Mouse (Mus musculus) ES-E14 (cell line): Measurements from ENCODE around the gene Pilrb1.

ENCODE experiments used
- CHD2 ChIP-seq: IDR thresholded peaks from 2 replicates; pipeline ENCODE4 v1.6.1; 2014; ENCODE audit warnings: mild to moderate bottlenecking, low read depth, low read length, inconsistent platforms
- HCFC1 ChIP-seq: IDR thresholded peaks from 2 replicates; pipeline ENCODE4 v1.6.1; 2012; ENCODE audit warnings: low read length, inconsistent platforms, borderline replicate concordance; ENCODE audit not compliant: insufficient read depth
- MAFK ChIP-seq: IDR thresholded peaks from 2 replicates; pipeline ENCODE4 v1.6.1; 2014; ENCODE audit warnings: mild to moderate bottlenecking, low read depth, low read length, inconsistent platforms; ENCODE audit not compliant: insufficient read depth
- ZC3H11A ChIP-seq: IDR thresholded peaks from 2 replicates; pipeline ENCODE4 v1.6.1; 2012; ENCODE audit warnings: low read depth, mild to moderate bottlenecking, inconsistent platforms, low read length, borderline replicate concordance
- ZNF384 ChIP-seq: IDR thresholded peaks from 2 replicates; pipeline ENCODE4 v1.6.1; 2012; ENCODE audit warnings: low read depth, low read length, inconsistent platforms

DNA sequence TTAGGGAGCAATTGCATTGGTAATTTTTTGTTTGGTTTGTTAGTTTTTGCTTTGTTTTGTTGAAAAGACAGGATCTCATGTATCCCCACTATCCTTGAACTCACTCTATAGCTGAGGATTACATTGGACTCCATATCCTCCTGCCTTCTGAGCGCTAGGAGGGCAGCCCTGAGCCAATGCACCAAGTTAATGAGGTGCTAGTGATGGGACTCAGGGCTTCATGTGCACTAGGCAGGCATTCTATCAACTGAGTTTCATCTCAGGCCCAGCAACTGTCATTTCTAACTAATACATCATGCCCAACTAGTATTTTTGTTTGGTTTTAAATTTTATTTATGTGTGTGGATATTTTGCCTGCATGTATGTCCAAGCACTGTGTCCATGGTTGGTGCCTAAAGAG is 51.7 kb downstream of the Pilrb1 start:
- TF ChIP-seq CHD2 (no peak), HCFC1 (no peak), ZC3H11A (no peak), ZNF384 (no peak), MAFK (no peak)
